Mouse (Mus musculus): ENCODE measurements around the gene Pomgnt2. TPM values are rescaled to one million over a fixed set of nuclear protein-coding genes. Genes with fewer than 3 reads are reported as not detected.
"Not testable (repeated sequence)": the region's sequence is repeated elsewhere in the genome, so short reads cannot be mapped to it uniquely, and the experiment has no call there.

Gene Pomgnt2
- 10 to 100 TPM; 12.1 to 13.1 TPM for total RNA-seq (2021)

DNA sequence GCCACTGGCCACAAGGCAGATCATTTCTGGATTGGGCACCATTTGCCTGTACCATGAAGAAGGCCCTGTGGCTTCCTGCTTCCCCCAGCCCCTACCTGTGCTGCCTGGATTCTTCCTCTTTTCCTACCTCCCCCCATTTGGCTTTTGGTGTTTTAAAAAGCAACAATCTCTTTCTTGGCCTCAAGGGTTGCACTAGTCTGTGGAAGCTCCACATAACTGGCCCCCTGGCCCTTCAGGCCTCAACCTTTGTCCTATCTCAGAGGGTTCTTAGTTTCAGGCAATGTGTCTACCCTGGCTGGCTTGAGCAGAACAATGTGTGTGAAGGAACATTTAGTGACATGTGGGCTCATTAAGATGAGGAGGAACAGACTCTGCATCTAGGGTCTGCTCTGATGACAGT lies at the start of gene Pomgnt2:
TSS of gene Pomgnt2 (minus strand) at position 101 of the 400 bp plus-strand sequence.
- intact Hi-C loops (cut with DNase I): no loop called here
- no peak for DNase-seq (ENCODE audit: low spot score)

DNA sequence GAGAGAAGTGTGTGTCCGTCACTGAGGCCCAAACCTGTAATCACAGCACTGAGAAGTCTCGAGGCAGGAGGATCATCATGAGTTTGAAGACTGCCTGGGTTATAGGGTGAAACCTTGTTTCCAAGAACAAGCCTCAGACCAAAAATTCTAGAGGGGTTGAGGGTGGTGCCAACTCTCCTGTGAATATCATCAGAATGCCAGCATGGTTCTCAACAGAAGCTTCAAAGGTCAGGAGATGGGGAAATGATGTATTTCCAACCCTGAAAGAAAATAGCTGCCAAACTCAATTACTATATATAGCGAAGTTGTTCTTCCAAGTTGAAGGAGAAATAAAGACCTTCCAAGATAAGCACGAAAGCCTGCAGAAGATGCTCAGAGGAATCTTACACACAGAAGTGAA lies 42.9 kb upstream of the Pomgnt2 start:
- DNase-seq (ENCODE audit: low spot score): no peak
- intact Hi-C loops (cut with DNase I): no loop called here

- DNase-seq (ENCODE audit: low spot score): no peak
- intact Hi-C loops (cut with DNase I): no loop called here
Observed at GRCm38 (mm10) chr9:122038631-122039030, 41.7 kb upstream of the Pomgnt2 start.

GRCm38 (mm10) chr9:122036496-122037054 lies 39.7 kb upstream of the Pomgnt2 start:
- intact Hi-C loops (cut with DNase I): no loop called here
- no peak for DNase-seq (ENCODE audit: low spot score)

DNA sequence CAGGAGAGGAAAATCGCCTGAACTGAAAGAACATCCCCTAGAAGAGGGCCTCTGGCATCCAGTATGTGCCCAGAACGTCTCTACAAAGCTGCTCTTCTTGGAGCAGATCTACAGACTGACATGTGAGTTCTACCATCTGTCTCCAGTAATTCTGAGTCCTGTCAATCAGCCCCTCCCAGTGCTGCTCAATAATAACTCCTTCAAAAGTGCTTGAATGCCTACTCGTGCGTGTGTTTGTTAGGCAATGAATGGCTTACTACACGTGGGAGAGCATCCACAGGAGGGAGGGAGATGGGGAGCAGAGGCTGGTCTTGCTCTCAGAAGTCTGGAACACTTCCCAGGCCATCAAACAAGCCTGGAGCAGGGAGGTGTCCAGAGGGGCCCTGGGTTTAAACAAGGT lies 38.9 kb upstream of the Pomgnt2 start:
- intact Hi-C loops (cut with DNase I): no loop called here
- no peak for DNase-seq (ENCODE audit: low spot score)

- intact Hi-C loops (cut with DNase I): no loop called here
- no peak for DNase-seq (ENCODE audit: low spot score)
Observed at GRCm38 (mm10) chr9:122034949-122035348, 38.0 kb upstream of the Pomgnt2 start.

GRCm38 (mm10) chr9:122032071-122032470 lies 35.2 kb upstream of the Pomgnt2 start:
- no peak for DNase-seq (ENCODE audit: low spot score)
- intact Hi-C loops (cut with DNase I): no loop called here

GRCm38 (mm10) chr9:122030706-122031105 lies 33.8 kb upstream of the Pomgnt2 start:
- DNase-seq (ENCODE audit: low spot score): no peak
- intact Hi-C loops (cut with DNase I): no loop called here

DNA sequence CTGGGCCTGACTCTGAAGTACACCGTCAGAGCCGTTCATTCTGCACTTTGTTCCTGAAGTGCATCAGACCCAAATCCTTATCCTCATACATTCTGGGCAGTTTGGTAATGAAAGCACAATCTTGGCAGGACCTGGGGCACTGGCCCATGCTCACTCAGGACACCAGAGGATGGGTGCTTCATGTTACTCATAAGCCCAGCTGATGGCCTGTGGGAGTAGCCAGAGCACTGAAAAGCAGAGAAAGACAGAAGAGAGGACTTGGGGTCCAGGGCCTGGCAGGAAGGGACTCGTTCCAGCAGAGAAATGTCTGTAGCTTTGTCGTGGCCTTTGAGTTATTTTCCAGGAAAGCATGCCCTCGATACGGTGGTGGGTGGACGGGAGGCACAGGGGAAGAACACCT lies 32.9 kb upstream of the Pomgnt2 start:
- intact Hi-C loops (cut with DNase I): loop anchor here (2.0 kb wide), 1 partner anchor 81 kb away; no protein-coding TSS in a partner anchor
- no peak for DNase-seq (ENCODE audit: low spot score)

- intact Hi-C loops (cut with DNase I): loop anchor here (1.0 to 2.0 kb wide), 2 partner anchors 56 to 83 kb away; no protein-coding TSS in a partner anchor
- peak; percentile 84 for DNase-seq (ENCODE audit: low spot score)
Observed at GRCm38 (mm10) chr9:122027914-122028745, 31.2 kb upstream of the Pomgnt2 start.

DNA sequence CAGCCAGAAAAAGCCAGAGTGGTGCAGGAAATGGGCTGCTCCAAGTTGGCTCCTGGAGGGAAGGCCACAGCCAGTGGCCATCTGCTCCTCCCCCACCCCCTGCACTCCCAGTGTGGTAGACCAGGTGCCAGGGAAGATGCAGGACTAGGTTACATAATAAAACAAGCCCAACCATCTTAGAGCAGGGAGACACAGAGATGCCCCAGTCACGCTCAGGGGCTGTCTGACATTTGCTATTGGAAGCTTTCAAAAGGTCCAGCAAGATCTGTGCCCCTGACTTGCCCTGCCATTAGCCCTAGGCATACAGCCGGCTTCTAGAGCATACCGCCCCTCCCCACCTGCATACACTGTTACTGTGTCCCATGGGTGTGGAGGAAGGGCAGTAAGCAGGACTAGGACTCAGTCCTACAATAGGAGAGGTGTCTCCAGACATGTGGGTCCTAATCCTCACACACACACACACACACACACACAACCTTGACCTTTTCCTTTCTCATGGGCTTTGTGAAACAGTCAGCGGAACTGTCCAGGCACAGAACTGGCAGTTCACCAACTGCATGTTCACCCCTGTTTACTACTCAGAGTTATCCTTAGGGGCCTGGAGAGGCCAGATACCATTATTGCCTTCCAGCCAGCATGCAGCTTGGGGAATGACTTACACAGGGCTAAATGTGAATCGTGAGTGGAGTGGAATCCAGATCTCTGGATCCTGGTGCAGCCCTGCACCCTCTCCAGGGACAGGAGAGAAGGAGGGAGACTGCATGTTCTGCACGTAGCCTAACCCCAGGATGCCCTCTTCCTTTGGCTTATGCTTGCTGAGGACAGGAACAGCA lies 30.4 kb upstream of the Pomgnt2 start:
- DNase-seq (ENCODE audit: low spot score): peak; percentile 82
- intact Hi-C loops (cut with DNase I): no loop called here

DNA sequence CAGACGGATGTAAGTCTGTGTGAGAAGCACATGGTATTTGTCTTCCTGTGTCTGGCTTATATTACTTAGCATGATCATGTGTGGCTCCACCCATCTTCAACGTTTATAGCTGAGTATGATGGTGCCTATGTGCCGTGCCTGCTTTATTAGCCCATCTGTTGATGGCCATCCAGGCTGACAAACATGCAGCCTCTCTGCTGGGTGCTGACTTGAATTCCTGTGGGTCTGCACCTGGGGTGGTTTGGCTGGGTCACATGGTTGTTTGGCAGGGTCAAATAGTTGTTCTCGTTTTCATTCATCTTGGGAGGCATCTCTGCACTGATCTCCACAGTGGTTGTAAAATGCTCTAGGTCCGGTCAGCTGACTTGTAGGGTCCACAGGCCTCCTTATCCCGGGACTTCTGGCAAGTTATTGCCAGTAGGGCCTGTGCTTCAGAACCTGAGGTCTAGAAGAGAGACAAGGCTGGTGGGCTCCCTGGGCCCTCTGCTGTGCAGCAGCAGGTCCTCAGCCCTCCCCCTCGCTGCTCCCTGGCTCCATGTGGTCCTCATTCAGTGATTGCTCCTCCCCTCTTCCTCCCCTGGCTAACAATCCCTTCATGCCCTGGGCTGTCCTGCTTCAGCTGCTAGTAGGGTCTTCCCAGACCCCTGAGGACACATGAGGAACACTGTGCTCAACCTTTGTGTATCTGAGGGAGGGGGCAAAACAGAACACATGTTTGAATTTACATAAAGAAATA lies 29.1 kb upstream of the Pomgnt2 start:
- no peak for DNase-seq (ENCODE audit: low spot score)
- intact Hi-C loops (cut with DNase I): no loop called here

DNA sequence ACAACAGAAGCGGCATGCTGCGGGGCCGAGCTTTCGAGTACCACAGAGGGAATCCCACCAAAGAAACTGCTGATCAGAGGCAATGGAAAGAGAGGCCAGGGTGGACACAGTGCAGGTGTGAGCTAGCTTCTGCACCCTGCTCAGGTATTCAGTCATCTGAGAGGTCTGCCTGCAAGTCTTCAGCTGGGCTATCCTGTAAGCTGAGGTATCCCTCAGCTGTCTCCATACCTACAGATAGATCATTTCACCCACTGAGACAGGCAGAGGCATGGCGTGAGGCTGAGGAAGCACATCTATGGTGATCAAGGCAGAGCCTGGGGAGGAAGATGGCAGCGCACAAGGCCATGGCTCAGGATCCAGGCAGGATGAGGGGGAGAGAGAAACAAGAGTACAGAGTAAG lies 27.5 kb upstream of the Pomgnt2 start:
- DNase-seq (ENCODE audit: low spot score): no peak
- intact Hi-C loops (cut with DNase I): no loop called here

- intact Hi-C loops (cut with DNase I): loop anchor here (1.0 to 2.0 kb wide), 2 partner anchors 60 to 95 kb away; no protein-coding TSS in a partner anchor
- DNase-seq (ENCODE audit: low spot score): peak; percentile 42
Observed at GRCm38 (mm10) chr9:122023873-122024272, 27.0 kb upstream of the Pomgnt2 start.

- intact Hi-C loops (cut with DNase I): loop anchor here (1.0 to 2.0 kb wide), 3 partner anchors 43 to 96 kb away; no protein-coding TSS in a partner anchor
- DNase-seq (ENCODE audit: low spot score): peak; percentile 89
Observed at GRCm38 (mm10) chr9:122022776-122023175, 25.9 kb upstream of the Pomgnt2 start.

GRCm38 (mm10) chr9:122021581-122021980 lies 24.7 kb upstream of the Pomgnt2 start:
- DNase-seq (ENCODE audit: low spot score): no peak
- intact Hi-C loops (cut with DNase I): no loop called here

DNA sequence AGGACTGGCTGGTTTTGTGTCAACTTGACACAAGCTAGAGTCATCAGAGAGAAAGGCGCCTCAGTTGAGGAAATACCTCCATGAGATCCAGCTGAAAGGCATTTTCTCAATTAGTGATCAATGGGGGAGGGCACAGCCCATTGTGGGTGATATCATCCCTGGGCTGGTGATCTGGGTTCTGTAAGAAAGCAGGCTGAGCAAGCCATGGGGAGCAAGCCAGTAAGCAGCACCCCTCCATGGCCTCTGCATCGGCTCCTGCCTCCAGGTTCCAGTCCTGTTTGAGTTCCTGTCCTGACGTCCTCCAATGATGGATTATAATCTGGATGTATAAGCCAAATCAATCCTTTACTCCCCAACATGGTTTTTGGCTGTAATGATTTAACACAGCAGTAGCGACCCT lies 24.3 kb upstream of the Pomgnt2 start:
- DNase-seq (ENCODE audit: low spot score); intact Hi-C loops (cut with DNase I): not testable (repeated sequence)

GRCm38 (mm10) chr9:122020321-122020720 lies 23.4 kb upstream of the Pomgnt2 start:
- intact Hi-C loops (cut with DNase I): no loop called here
- DNase-seq (ENCODE audit: low spot score): no peak

DNA sequence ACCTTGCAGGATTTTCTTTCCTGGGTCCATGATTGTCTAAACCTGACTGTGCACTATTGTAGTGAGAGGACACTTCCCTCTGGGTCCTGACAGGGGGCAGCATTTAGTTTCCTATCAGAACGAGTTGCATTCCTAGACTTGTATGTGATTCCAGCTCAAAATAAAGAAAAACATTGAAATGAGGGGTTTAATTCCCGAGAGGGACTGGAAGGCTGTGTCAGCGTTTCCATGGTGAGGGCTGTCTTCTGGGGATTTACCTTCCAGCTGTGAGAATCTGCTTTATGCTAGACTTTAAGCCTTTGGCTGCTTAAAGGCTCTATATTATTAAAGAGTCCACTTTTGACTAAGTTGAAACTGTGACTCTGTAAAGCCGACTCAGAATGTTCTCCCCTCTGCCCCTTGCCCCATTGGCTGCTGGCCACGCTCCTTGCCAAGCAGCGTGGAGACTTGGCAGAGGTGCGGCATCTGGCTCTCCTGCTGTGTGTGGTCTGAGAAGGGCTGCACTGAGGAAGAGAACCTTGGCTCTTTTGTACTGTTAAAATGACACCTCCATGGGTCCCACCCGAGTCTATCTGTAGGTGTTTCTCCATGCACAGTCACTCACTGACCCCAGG lies 22.0 kb upstream of the Pomgnt2 start:
- no peak for DNase-seq (ENCODE audit: low spot score)
- intact Hi-C loops (cut with DNase I): loop anchor here (1.0 to 5.0 kb wide), 4 partner anchors 179 to 293 kb away; no protein-coding TSS in a partner anchor

All from heart, postnatal 25 days (tissue).